Mouse (Mus musculus) kidney, adult 11 months (tissue): ENCODE results near the gene F7.
"Not testable (repeated sequence)": the region's sequence is repeated elsewhere in the genome, so short reads cannot be mapped to it uniquely, and the experiment has no call there.

Source experiments
- DNase-seq: peaks from one replicate; pipeline ENCODE4 v3.0.0; 2022

Gene F7

DNA sequence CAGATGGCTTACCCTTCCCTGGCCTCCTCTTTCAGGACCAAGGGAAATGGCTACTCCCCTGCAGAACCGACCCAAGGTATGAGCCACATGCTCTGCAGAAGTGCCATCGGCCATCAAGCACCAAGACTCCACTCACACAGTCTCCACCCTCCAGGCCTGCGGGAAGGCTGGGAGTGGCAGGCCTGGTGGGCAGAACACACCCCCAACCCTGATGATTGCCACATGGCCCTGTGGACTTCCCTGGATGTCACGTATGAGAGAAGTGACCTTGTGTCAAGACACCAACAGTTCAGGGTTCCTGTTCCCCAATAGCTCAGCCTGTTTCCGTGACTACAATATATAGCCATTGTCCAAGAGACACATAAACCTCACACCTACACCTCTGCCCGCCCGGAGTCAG lies 11.2 kb downstream of the F7 start, which contains the start of gene F10:
F10 (plus strand) TSS at position 294 of the 400 bp plus-strand sequence.
- no peak for DNase-seq

- no peak for DNase-seq
These were observed 11.7 kb downstream of the F7 start for GRCm38 (mm10) chr8:13037569-13037968.

GRCm38 (mm10) chr8:13039054-13039453 lies 13.2 kb downstream of the F7 start:
- DNase-seq: no peak

DNA sequence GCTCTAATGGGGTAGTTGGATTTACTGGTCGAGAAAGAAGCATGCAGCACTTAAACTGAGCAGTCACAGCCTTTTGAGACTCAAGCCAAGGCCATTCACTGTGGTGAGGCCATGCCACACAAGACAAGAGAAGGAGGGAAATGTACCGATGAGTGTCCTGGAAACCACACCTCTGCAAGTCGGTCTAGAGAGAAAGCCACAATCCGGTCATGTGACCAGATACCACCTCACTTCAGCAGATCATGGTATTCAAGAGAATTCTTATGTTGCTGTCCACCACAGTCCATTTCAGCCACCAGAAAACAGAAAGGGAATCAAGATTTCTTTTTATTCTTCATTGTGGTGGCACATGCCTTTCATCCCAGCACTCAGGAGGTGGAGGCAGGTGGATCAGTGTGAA lies 15.6 kb downstream of the F7 start:
- DNase-seq: no peak

- no peak for DNase-seq
These were observed 21.8 kb downstream of the F7 start for GRCm38 (mm10) chr8:13047652-13048051.

DNA sequence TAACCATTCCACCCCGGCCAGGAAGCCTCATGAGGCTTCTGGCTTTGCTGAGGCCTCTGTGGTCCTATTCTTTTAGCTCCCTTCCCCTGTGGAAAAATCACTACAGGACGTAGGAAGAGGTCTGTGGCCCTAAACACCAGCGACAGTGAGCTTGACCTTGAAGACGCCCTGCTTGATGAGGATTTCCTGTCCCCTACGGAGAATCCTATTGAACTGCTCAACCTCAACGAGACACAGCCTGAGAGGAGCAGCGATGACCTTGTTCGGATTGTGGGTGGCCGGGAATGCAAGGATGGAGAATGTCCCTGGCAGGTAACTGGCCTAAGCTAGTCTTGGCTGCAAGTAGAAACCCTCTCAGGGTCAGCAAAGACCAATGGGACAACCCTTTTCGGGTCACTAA lies 24.7 kb downstream of the F7 start:
- no peak for DNase-seq

DNA sequence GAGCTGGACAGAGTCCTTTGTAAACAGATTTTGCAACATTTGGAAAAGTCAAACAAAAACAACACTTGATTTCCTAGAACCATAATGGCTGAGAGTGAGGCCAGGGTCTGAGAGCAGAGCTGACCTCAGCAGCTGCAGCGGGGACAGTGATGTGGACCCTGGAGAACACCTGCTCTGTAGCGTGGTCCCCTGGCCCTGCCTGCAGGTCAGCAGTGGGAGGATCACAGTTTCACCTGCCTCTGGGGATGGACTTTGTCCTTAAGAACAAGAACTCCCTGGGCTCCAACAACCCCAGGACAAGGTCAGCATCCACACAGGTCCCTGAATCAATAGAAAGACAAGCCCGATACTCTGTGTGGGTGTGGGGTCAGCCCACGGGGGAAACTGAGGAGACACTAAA lies 31.5 kb downstream of the F7 start:
- peak; percentile 50 for DNase-seq

- peak; percentile 84 for DNase-seq
These were observed 34.8 kb downstream of the F7 start, which contains the start of gene Proz for GRCm38 (mm10) chr8:13060441-13061150. Gene Proz (plus strand): TSS chr8:13060914.

GRCm38 (mm10) chr8:13063112-13063511 lies 37.3 kb downstream of the F7 start:
- DNase-seq: no peak

- DNase-seq: no peak
These were observed 47.4 kb downstream of the F7 start for GRCm38 (mm10) chr8:13073255-13073654.

DNA sequence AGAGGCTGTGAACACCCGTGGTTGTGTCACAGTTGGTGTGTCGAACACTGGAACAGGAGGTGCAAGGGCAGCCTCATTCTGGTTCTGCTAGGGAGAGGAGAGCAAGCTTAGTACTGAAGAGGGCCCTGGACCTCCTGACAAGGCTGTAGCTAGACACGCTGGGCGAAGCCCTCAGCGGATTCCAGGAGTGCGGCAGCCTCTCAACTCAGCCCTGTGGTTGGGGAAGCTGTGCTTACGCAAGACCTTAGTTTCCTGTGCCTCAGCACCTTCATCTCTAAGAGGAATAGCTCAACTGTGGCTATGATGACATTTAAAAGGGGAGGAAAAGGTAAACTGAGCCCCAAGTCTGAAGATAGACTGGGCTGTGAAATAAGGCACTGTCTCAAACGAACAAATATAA lies 49.2 kb downstream of the F7 start:
- DNase-seq: no peak

DNA sequence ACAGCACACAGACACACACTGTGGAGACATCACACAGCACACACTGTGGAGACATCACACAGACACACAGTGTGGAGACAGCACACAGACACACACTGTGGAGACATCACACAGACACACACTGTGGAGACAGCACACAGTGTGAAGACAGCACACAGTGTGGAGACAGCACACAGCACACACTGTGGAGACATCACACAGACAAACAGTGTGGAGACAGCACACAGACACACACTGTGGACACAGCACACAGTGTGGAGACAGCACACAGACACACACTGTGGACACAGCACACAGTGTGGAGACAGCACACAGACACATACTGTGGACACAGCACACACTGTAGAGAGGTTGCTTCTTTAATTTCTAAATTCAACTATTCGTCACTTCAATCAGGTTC lies 49.7 kb downstream of the F7 start:
- DNase-seq: not testable (repeated sequence)

DNA sequence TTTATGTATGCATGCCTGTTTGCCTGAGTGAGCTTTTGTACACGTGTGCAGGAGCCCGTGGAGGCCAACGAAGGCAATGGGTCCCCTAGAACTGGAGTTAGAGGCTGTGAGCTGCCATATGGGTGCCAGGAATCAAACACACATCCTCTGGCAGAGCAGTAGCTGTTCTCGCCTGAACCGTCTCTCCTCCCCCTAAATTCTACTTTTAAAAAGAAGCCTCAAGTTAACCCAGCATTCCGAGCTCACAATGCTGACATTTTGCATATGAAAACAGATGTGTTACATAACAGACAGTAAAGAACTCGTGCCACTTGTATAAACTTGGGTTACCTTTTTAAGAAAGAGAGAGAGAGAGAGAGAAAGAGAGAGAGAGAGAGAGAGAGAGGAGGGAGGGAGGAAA lies 51.7 kb downstream of the F7 start:
- no peak for DNase-seq
